ENCODE assay signal across 8 mouse cellular contexts in genomic region chr19:20764214-20764613, GRCm38 (mm10). TPM values are rescaled to one million over a fixed set of nuclear protein-coding genes. Genes with fewer than 3 reads are reported as not detected.
DNase-seq lines count a peak whose midpoint lies in the region; ATAC-seq and TF ChIP-seq lines count a peak whose summit lies in the region.

No protein-coding gene starts in this region.

- no peak overlapping the region for H3K27ac ChIP-seq in heart, embryonic 10.5 days
- H3K27ac ChIP-seq in limb, embryonic 14.5 days (replicated peaks; ENCODE audit: low read depth, low read length), result no peak overlapping the region

- no peaks in the 10 kb centered on the region for H3K9me3 ChIP-seq in heart, embryonic 10.5 days
- no peaks in the 10 kb centered on the region for H3K9me3 ChIP-seq in E14TG2a.4 (ENCODE audit: low read length)
- H3K9me3 ChIP-seq in limb, embryonic 14.5 days (ENCODE audit: control insufficient read depth, low read length), result no peaks in the 10 kb centered on the region

- ATAC-seq in limb, embryonic 14.5 days (ENCODE audit: low FRiP score, low read depth), result peak; percentile 50; the same call in 1 of the 2 replicates

- no peak overlapping the region for H3K9ac ChIP-seq in limb, embryonic 14.5 days (ENCODE audit: low read depth, low read length, severe bottlenecking)

- 21% methylated on average over 1 of the region's 1 CpGs for WGBS in heart, embryonic 10.5 days
- 3% methylated on average over 1 of the region's 1 CpGs for WGBS in limb, embryonic 14.5 days

- H3K36me3 ChIP-seq in heart, embryonic 10.5 days, result no peaks in the 10 kb centered on the region
- H3K36me3 ChIP-seq in E14TG2a.4 (ENCODE audit: insufficient read depth, low read length), result no peaks in the 10 kb centered on the region
- H3K36me3 ChIP-seq in limb, embryonic 14.5 days (ENCODE audit: control insufficient read depth, insufficient read depth, low read length), result no peaks in the 10 kb centered on the region
- H3K36me3 ChIP-seq in splenic B cell, adult 2 months (ENCODE audit: control insufficient read depth, insufficient read depth, low read length, poor library complexity, severe bottlenecking), result no peaks in the 10 kb centered on the region

- H3K4me1 ChIP-seq in heart, embryonic 10.5 days, result no peaks in the 10 kb centered on the region
- no peaks in the 10 kb centered on the region for H3K4me1 ChIP-seq in E14TG2a.4 (replicated peaks; ENCODE audit: low read depth, low read length)
- 0 out of 2 replicates have a peak, but pooled peaks cover 2% of the 10 kb centered on the region for H3K4me1 ChIP-seq in limb, embryonic 14.5 days (ENCODE audit: control insufficient read depth, insufficient read depth, low read length)

- peak; percentile 62 for TF ChIP-seq CTCF in E14TG2a.4 (conservative IDR thresholded peaks at IDR 0.05; ENCODE audit: low read length)

- no peak overlapping the region for H3K4me2 ChIP-seq in limb, embryonic 14.5 days (replicated peaks; ENCODE audit: low read depth, low read length, severe bottlenecking)

- no peaks in the 10 kb centered on the region for H3K27me3 ChIP-seq in heart, embryonic 10.5 days (ENCODE audit: insufficient read depth, poor library complexity, severe bottlenecking)
- no peaks in the 10 kb centered on the region for H3K27me3 ChIP-seq in E14TG2a.4 (ENCODE audit: insufficient read depth, low read length)
- no peaks in the 10 kb centered on the region for H3K27me3 ChIP-seq in limb, embryonic 14.5 days (ENCODE audit: control insufficient read depth, insufficient read depth, low read length)
- no peaks in the 10 kb centered on the region for H3K27me3 ChIP-seq in splenic B cell, adult 2 months (ENCODE audit: control insufficient read depth, insufficient read depth, low read length, poor library complexity, severe bottlenecking)

- DNase-seq in heart, adult 18-20 months, result peak; percentile 14 to 42
- no peak for DNase-seq in heart, embryonic 10.5 days (ENCODE audit: low spot score)
- peak; percentile 39 for DNase-seq in c-Kit-positive CD71-positive TER-119-negative erythroid progenitor cells, embryonic 14.5 days (ENCODE audit: low read depth)
- peak; percentile 17 for DNase-seq in induced T-regulatory cell, adult 2 months (ENCODE audit: low read depth)
- DNase-seq in limb, embryonic 14.5 days (ENCODE audit: low spot score), result peak; percentile 75
- peak; percentile 34 for DNase-seq in splenic B cell, adult 2 months (ENCODE audit: low read depth, low spot score)
- no peak for DNase-seq in testis, postnatal 14 days (ENCODE audit: low spot score)

- TF ChIP-seq POLR2A in limb, embryonic 14.5 days (IDR thresholded peaks at IDR 0.05; ENCODE audit: borderline replicate concordance, extremely low read depth, insufficient read depth, insufficient read length), result no peak

- no peak overlapping the region for H3K4me3 ChIP-seq in heart, embryonic 10.5 days
- H3K4me3 ChIP-seq in E14TG2a.4 (replicated peaks; ENCODE audit: low read length), result no peak overlapping the region
- H3K4me3 ChIP-seq in limb, embryonic 14.5 days (replicated peaks; ENCODE audit: low read length), result no peak overlapping the region

RNA-seq across cellular contexts. Expression of gene Aldh1a7, which starts 36.9 kb away (rescaled TPM):
- total RNA-seq in heart, adult 18-20 months (2021), result 1 to 10 TPM in 1 of 2 experiments, under 1 TPM in 1; 0.12 to 1.9 TPM
- polyA plus RNA-seq in heart, embryonic 10.5 days (2016; fragmentation: Nextera tagmentation; extraction: Ambion mirVana), result 1.6 and 3.2 TPM in 2 replicates
- polyA plus RNA-seq in limb, embryonic 14.5 days (2012; rRNA removed), result 1.4 and 3.3 TPM in 2 replicates
- polyA plus RNA-seq in limb, embryonic 14.5 days (2014; fragmentation: Nextera tagmentation; extraction: Ambion mirVana), result 4.5 and 5.2 TPM in 2 replicates

Comparison
In these comparisons a context has a peak if more than half of its experiments do, and no peak if none do; other contexts are left out.
1. DNase-seq: peak in heart, adult 18-20 months (2 of 2), c-Kit-positive CD71-positive TER-119-negative erythroid progenitor cells, embryonic 14.5 days (single experiment), induced T-regulatory cell, adult 2 months (single experiment), limb, embryonic 14.5 days (single experiment) and splenic B cell, adult 2 months (single experiment); none in heart, embryonic 10.5 days (single experiment) and testis, postnatal 14 days (single experiment).